Mouse (Mus musculus): ENCODE data around the gene Nmnat2. TPM values are rescaled to one million over a fixed set of nuclear protein-coding genes. Genes with fewer than 3 reads are reported as not detected.

Gene Nmnat2
- total RNA-seq, 2 experiments from 2014 or later = 0.43 to 0.80 TPM

- DNase-seq (ENCODE audit: low spot score) = no peak
These were observed 136.8 kb downstream of the Nmnat2 start for GRCm38 (mm10) chr1:153091438-153092236.

GRCm38 (mm10) chr1:153092237-153092975 lies 137.6 kb downstream of the Nmnat2 start:
- DNase-seq (ENCODE audit: low spot score) = peak; percentile 89

- DNase-seq (ENCODE audit: low spot score) = no peak
These were observed 138.4 kb downstream of the Nmnat2 start for GRCm38 (mm10) chr1:153093172-153093571.

- DNase-seq (ENCODE audit: low spot score) = no peak
These were observed 138.8 kb downstream of the Nmnat2 start for GRCm38 (mm10) chr1:153093581-153093980.

GRCm38 (mm10) chr1:153094226-153095076 lies 139.7 kb downstream of the Nmnat2 start:
- DNase-seq (ENCODE audit: low spot score) = no peak

- no peak for DNase-seq (ENCODE audit: low spot score)
These were observed 140.5 kb downstream of the Nmnat2 start for GRCm38 (mm10) chr1:153095328-153095727.

GRCm38 (mm10) chr1:153095826-153096727 lies 141.3 kb downstream of the Nmnat2 start:
- DNase-seq (ENCODE audit: low spot score) = no peak

- DNase-seq (ENCODE audit: low spot score) = no peak
These were observed 142.4 kb downstream of the Nmnat2 start for GRCm38 (mm10) chr1:153097017-153097675.

- no peak for DNase-seq (ENCODE audit: low spot score)
These were observed 143.8 kb downstream of the Nmnat2 start for GRCm38 (mm10) chr1:153098586-153098985.

- no peak for DNase-seq (ENCODE audit: low spot score)
These were observed 146.1 kb downstream of the Nmnat2 start for GRCm38 (mm10) chr1:153100912-153101311.

- peak; percentile 72 for DNase-seq (ENCODE audit: low spot score)
These were observed 146.6 kb downstream of the Nmnat2 start for GRCm38 (mm10) chr1:153101327-153101880.

- DNase-seq (ENCODE audit: low spot score) = no peak
These were observed 147.7 kb downstream of the Nmnat2 start for GRCm38 (mm10) chr1:153102296-153103185.

GRCm38 (mm10) chr1:153103186-153103554 lies 148.4 kb downstream of the Nmnat2 start:
- DNase-seq (ENCODE audit: low spot score) = no peak

- no peak for DNase-seq (ENCODE audit: low spot score)
These were observed 150.0 kb downstream of the Nmnat2 start for GRCm38 (mm10) chr1:153104804-153105203.

GRCm38 (mm10) chr1:153107866-153108265 lies 153.1 kb downstream of the Nmnat2 start:
- no peak for DNase-seq (ENCODE audit: low spot score)

GRCm38 (mm10) chr1:153109346-153109745 lies 154.6 kb downstream of the Nmnat2 start:
- DNase-seq (ENCODE audit: low spot score) = no peak

GRCm38 (mm10) chr1:153109836-153110235 lies 155.0 kb downstream of the Nmnat2 start:
- DNase-seq (ENCODE audit: low spot score) = no peak

GRCm38 (mm10) chr1:153111596-153111995 lies 156.8 kb downstream of the Nmnat2 start:
- no peak for DNase-seq (ENCODE audit: low spot score)

GRCm38 (mm10) chr1:153115315-153115714 lies 160.5 kb downstream of the Nmnat2 start:
- no peak for DNase-seq (ENCODE audit: low spot score)

Measured in gastrocnemius, adult 18-20 months (tissue).